Mouse (Mus musculus) adrenal gland, postnatal 0 days (tissue): ENCODE results near the gene Tmem196. TPM values are rescaled to one million over a fixed set of nuclear protein-coding genes. Genes with fewer than 3 reads are reported as not detected.

Source experiments
- polyA plus RNA-seq: library from polyadenylated mRNA; unstranded; fragments of >200 nt; fragmentation: Nextera tagmentation; extraction: Ambion mirVana; gene quantifications from 2 replicates; pipeline ENCODE4 v1.2.1, GENCODE M21; 2015

Gene Tmem196
- 3.0 and 3.9 TPM in 2 replicates for polyA plus RNA-seq

GRCm38 (mm10) chr12:119945589-119946310 is at the start of gene Tmem196:
TSS of gene Tmem196 (plus strand) at chr12:119945822.

